Mouse (Mus musculus): ENCODE results near the gene Ppp1r1a. TPM values are rescaled to one million over a fixed set of nuclear protein-coding genes. Genes with fewer than 3 reads are reported as not detected.

Ppp1r1a gene
- polyA plus RNA-seq, 1 experiment, result 0.27 TPM

GRCm38 (mm10) chr15:103542526-103542925 is 4.7 kb upstream of the Ppp1r1a start:
- Histone ChIP-seq H3K4me3 (ENCODE audit: extremely low read depth, insufficient read depth, insufficient read length) (no peak overlapping the region), H3K27ac (ENCODE audit: insufficient read depth, low read length) (no peak overlapping the region), H3K27me3 (ENCODE audit: control insufficient read depth, insufficient read depth, low read length) (peaks cover 5% of the 10 kb centered on the region), H3K36me3 (ENCODE audit: control insufficient read depth, insufficient read depth, low read length) (no peaks in the 10 kb centered on the region), H3K4me1 (ENCODE audit: control insufficient read depth, insufficient read depth, insufficient read length) (no peaks in the 10 kb centered on the region; the same call in 1 of the 2 replicates)
- DNase-seq (ENCODE audit: low read depth in 1 of 2, low spot score in 2 of 2), result no peak
- TF ChIP-seq POLR2A (IDR thresholded peaks at IDR 0.05; ENCODE audit: low read depth, low read length) (no peak), CTCF (IDR thresholded peaks at IDR 0.05; ENCODE audit: extremely low read depth, insufficient read depth, insufficient read length, insufficient replicate concordance) (no peak)

- 9% methylated on average over 1 of the region's 1 CpGs for WGBS
These were observed 2.8 kb upstream of the Ppp1r1a start for GRCm38 (mm10) chr15:103540646-103541045.

GRCm38 (mm10) chr15:103539259-103539658 is 1.5 kb upstream of the Ppp1r1a start:
- Histone ChIP-seq H3K4me3 (ENCODE audit: extremely low read depth, insufficient read depth, insufficient read length) (no peak overlapping the region), H3K27me3 (ENCODE audit: control insufficient read depth, insufficient read depth, low read length) (peaks cover 5% of the 10 kb centered on the region), H3K4me1 (ENCODE audit: control insufficient read depth, insufficient read depth, insufficient read length) (no peaks in the 10 kb centered on the region; the same call in 1 of the 2 replicates), H3K27ac (ENCODE audit: insufficient read depth, low read length) (no peak overlapping the region), H3K36me3 (ENCODE audit: control insufficient read depth, insufficient read depth, low read length) (no peaks in the 10 kb centered on the region)
- TF ChIP-seq CTCF (IDR thresholded peaks at IDR 0.05; ENCODE audit: extremely low read depth, insufficient read depth, insufficient read length, insufficient replicate concordance) (no peak), POLR2A (IDR thresholded peaks at IDR 0.05; ENCODE audit: low read depth, low read length) (no peak)
- WGBS, result 88% methylated on average over 2 of the region's 2 CpGs
- no peak for DNase-seq (ENCODE audit: low read depth in 1 of 2, low spot score in 2 of 2)

More at GRCm38 (mm10) chr15:103540646-103541045, 2.8 kb upstream of the Ppp1r1a start:
- Histone ChIP-seq H3K27ac (ENCODE audit: insufficient read depth, low read length) (no peak overlapping the region), H3K27me3 (ENCODE audit: control insufficient read depth, insufficient read depth, low read length) (peaks cover 5% of the 10 kb centered on the region), H3K36me3 (ENCODE audit: control insufficient read depth, insufficient read depth, low read length) (no peaks in the 10 kb centered on the region), H3K4me1 (ENCODE audit: control insufficient read depth, insufficient read depth, insufficient read length) (no peaks in the 10 kb centered on the region; the same call in 1 of the 2 replicates), H3K4me3 (ENCODE audit: extremely low read depth, insufficient read depth, insufficient read length) (no peak overlapping the region)
- DNase-seq (ENCODE audit: low read depth in 1 of 2, low spot score in 2 of 2), result no peak
- TF ChIP-seq POLR2A (IDR thresholded peaks at IDR 0.05; ENCODE audit: low read depth, low read length) (no peak), CTCF (IDR thresholded peaks at IDR 0.05; ENCODE audit: extremely low read depth, insufficient read depth, insufficient read length, insufficient replicate concordance) (no peak)

GRCm38 (mm10) chr15:103537011-103537821 is 587 bp downstream of the Ppp1r1a start:
- WGBS, result 10% methylated on average over 37 of the region's 37 CpGs
- no peak for DNase-seq (ENCODE audit: low read depth in 1 of 2, low spot score in 2 of 2)
- peaks cover 5% of the 10 kb centered on the region for H3K27me3 ChIP-seq (ENCODE audit: control insufficient read depth, insufficient read depth, low read length)
- TF ChIP-seq CTCF (IDR thresholded peaks at IDR 0.05; ENCODE audit: extremely low read depth, insufficient read depth, insufficient read length, insufficient replicate concordance), result no peak
- TF ChIP-seq POLR2A (IDR thresholded peaks at IDR 0.05; ENCODE audit: low read depth, low read length), result no peak
- no peaks in the 10 kb centered on the region for H3K36me3 ChIP-seq (ENCODE audit: control insufficient read depth, insufficient read depth, low read length)
- no peak overlapping the region for H3K27ac ChIP-seq (ENCODE audit: insufficient read depth, low read length)
- no peaks in the 10 kb centered on the region; the same call in 1 of the 2 replicates for H3K4me1 ChIP-seq (ENCODE audit: control insufficient read depth, insufficient read depth, insufficient read length)
- H3K4me3 ChIP-seq (ENCODE audit: extremely low read depth, insufficient read depth, insufficient read length), result no peak overlapping the region

- DNase-seq (ENCODE audit: low read depth in 1 of 2, low spot score in 2 of 2), result no peak
- H3K27me3 ChIP-seq (ENCODE audit: control insufficient read depth, insufficient read depth, low read length), result peaks cover 5% of the 10 kb centered on the region
- 43% methylated on average over 2 of the region's 2 CpGs for WGBS
These were observed 1.3 kb downstream of the Ppp1r1a start for GRCm38 (mm10) chr15:103536456-103536855.

GRCm38 (mm10) chr15:103535786-103536185 is 2.0 kb downstream of the Ppp1r1a start:
- 82% methylated on average over 1 of the region's 1 CpGs for WGBS
- H3K4me1 ChIP-seq (ENCODE audit: control insufficient read depth, insufficient read depth, insufficient read length), result no peaks in the 10 kb centered on the region; the same call in 1 of the 2 replicates
- no peaks in the 10 kb centered on the region for H3K36me3 ChIP-seq (ENCODE audit: control insufficient read depth, insufficient read depth, low read length)
- H3K4me3 ChIP-seq (ENCODE audit: extremely low read depth, insufficient read depth, insufficient read length), result no peak overlapping the region
- peaks cover 5% of the 10 kb centered on the region for H3K27me3 ChIP-seq (ENCODE audit: control insufficient read depth, insufficient read depth, low read length)
- no peak for DNase-seq (ENCODE audit: low read depth in 1 of 2, low spot score in 2 of 2)
- no peak for TF ChIP-seq CTCF (IDR thresholded peaks at IDR 0.05; ENCODE audit: extremely low read depth, insufficient read depth, insufficient read length, insufficient replicate concordance)
- no peak for TF ChIP-seq POLR2A (IDR thresholded peaks at IDR 0.05; ENCODE audit: low read depth, low read length)
- no peak overlapping the region for H3K27ac ChIP-seq (ENCODE audit: insufficient read depth, low read length)

More at GRCm38 (mm10) chr15:103536456-103536855, 1.3 kb downstream of the Ppp1r1a start:
- no peak for TF ChIP-seq POLR2A (IDR thresholded peaks at IDR 0.05; ENCODE audit: low read depth, low read length)
- no peak for TF ChIP-seq CTCF (IDR thresholded peaks at IDR 0.05; ENCODE audit: extremely low read depth, insufficient read depth, insufficient read length, insufficient replicate concordance)
- Histone ChIP-seq H3K27ac (ENCODE audit: insufficient read depth, low read length) (no peak overlapping the region), H3K4me1 (ENCODE audit: control insufficient read depth, insufficient read depth, insufficient read length) (no peaks in the 10 kb centered on the region; the same call in 1 of the 2 replicates), H3K4me3 (ENCODE audit: extremely low read depth, insufficient read depth, insufficient read length) (no peak overlapping the region), H3K36me3 (ENCODE audit: control insufficient read depth, insufficient read depth, low read length) (no peaks in the 10 kb centered on the region)

- Histone ChIP-seq H3K4me1 (ENCODE audit: control insufficient read depth, insufficient read depth, insufficient read length) (no peaks in the 10 kb centered on the region; the same call in 1 of the 2 replicates), H3K27me3 (ENCODE audit: control insufficient read depth, insufficient read depth, low read length) (peaks cover 5% of the 10 kb centered on the region), H3K4me3 (ENCODE audit: extremely low read depth, insufficient read depth, insufficient read length) (no peak overlapping the region), H3K27ac (ENCODE audit: insufficient read depth, low read length) (no peak overlapping the region), H3K36me3 (ENCODE audit: control insufficient read depth, insufficient read depth, low read length) (no peaks in the 10 kb centered on the region)
- TF ChIP-seq CTCF (IDR thresholded peaks at IDR 0.05; ENCODE audit: extremely low read depth, insufficient read depth, insufficient read length, insufficient replicate concordance), result no peak
- no peak for TF ChIP-seq POLR2A (IDR thresholded peaks at IDR 0.05; ENCODE audit: low read depth, low read length)
- 94% methylated on average over 2 of the region's 2 CpGs for WGBS
- DNase-seq (ENCODE audit: low read depth in 1 of 2, low spot score in 2 of 2), result no peak
These were observed 2.8 kb downstream of the Ppp1r1a start for GRCm38 (mm10) chr15:103535030-103535429.
